Mouse (Mus musculus) megakaryocyte-erythroid progenitor cell, adult 5 weeks (primary cell): ENCODE measurements around the gene Tex264. TPM values are rescaled to one million over a fixed set of nuclear protein-coding genes. Genes with fewer than 3 reads are reported as not detected.

ENCODE experiments used
- polyA plus RNA-seq: library from polyadenylated mRNA; stranded (reverse); fragments of >175 nt; gene quantifications from 2 replicates; pipeline ENCODE4 v1.2.3, GENCODE M21; 2012

The Tex264 gene
- 64.6 and 74.3 TPM in 2 replicates for polyA plus RNA-seq

GRCm38 (mm10) chr9:106685249-106686101, at the start of gene Tex264:
Gene Tex264, minus strand, starts transcription at chr9:106685927.

GRCm38 (mm10) chr9:106655884-106656720, 29.6 kb downstream of the Tex264 start, which contains the start of gene Grm2:
Gene Grm2, minus strand, starts transcription at chr9:106656082.

GRCm38 (mm10) chr9:106626282-106626681, 59.4 kb downstream of the Tex264 start, which contains the start of gene Iqcf6:
Gene Iqcf6, plus strand, starts transcription at chr9:106626582.

Other genes starting within 250 kb of the Tex264 start
- gene Acy1, start 247.6 kb downstream of the Tex264 start, polyA plus RNA-seq: 35.2 and 37.0 TPM in 2 replicates
- 11.1 and 14.0 TPM in 2 replicates for gene Abhd14b, start 238.5 kb downstream of the Tex264 start, polyA plus RNA-seq
- gene Abhd14a, start 238.2 kb downstream of the Tex264 start, polyA plus RNA-seq: 28.3 and 33.6 TPM in 2 replicates
- 20.4 and 27.1 TPM in 2 replicates for gene Pcbp4, start 232.6 kb downstream of the Tex264 start, polyA plus RNA-seq
- 0.21 TPM in 1 of 2 replicates, not detected in the other for gene Gpr62, start 220.0 kb downstream of the Tex264 start, polyA plus RNA-seq
- gene Rrp9, start 210.0 kb downstream of the Tex264 start, polyA plus RNA-seq: 206 and 244 TPM in 2 replicates
- 27.7 and 28.0 TPM in 2 replicates for gene Parp3, start 209.0 kb downstream of the Tex264 start, polyA plus RNA-seq
- not detected in 2 replicates for gene Iqcf1, start 186.0 kb downstream of the Tex264 start, polyA plus RNA-seq
- gene Iqcf5, start 171.4 kb downstream of the Tex264 start, polyA plus RNA-seq: not detected in 2 replicates
- not detected in 2 replicates for gene Iqcf3, start 124.3 kb downstream of the Tex264 start, polyA plus RNA-seq
- not detected in 2 replicates for gene Iqcf4, start 114.9 kb downstream of the Tex264 start, polyA plus RNA-seq
- gene Iqcf6, start 59.3 kb downstream of the Tex264 start, polyA plus RNA-seq: not detected in 2 replicates
- 0.05 TPM in 1 of 2 replicates, not detected in the other for gene Grm2, start 29.8 kb downstream of the Tex264 start, polyA plus RNA-seq
- 4.0 and 5.8 TPM in 2 replicates for gene Rad54l2, start 103.3 kb upstream of the Tex264 start, polyA plus RNA-seq
- 4.8 and 5.6 TPM in 2 replicates for gene Dcaf1, start 135.9 kb upstream of the Tex264 start, polyA plus RNA-seq
- 33.0 and 40.3 TPM in 2 replicates for gene Rbm15b, start 201.5 kb upstream of the Tex264 start, polyA plus RNA-seq
- 198 and 244 TPM in 2 replicates for gene Manf, start 206.1 kb upstream of the Tex264 start, polyA plus RNA-seq